8 mouse cellular contexts compared by ENCODE assay signal in genomic region chr6:72380131-72380770, GRCm38 (mm10). TPM values are rescaled to one million over a fixed set of nuclear protein-coding genes. Genes with fewer than 3 reads are reported as not detected.
A peak's percentile ranks its signal among the peaks of the same experiment; 100 is the strongest.
DNase-seq lines count a peak whose midpoint lies in the region; ATAC-seq and TF ChIP-seq lines count a peak whose summit lies in the region.

TSS of gene Vamp5 (minus strand) at chr6:72380468.

- TF ChIP-seq POLR2A in kidney, adult 2 months (IDR thresholded peaks at IDR 0.05; ENCODE audit: low read depth, low read length), result peak; percentile 35

- peak; percentile 79 for DNase-seq in A20 (ENCODE audit: low read depth, low spot score)
- peak; percentile 90 for DNase-seq in T-cell, adult 2 months (ENCODE audit: low spot score)
- DNase-seq in embryonic facial prominence, embryonic 11.5 days (ENCODE audit: low spot score), result peak; percentile 59
- peak; percentile 81 for DNase-seq in heart, adult 8-10 months (ENCODE audit: low spot score)
- DNase-seq in kidney, adult 2 months, result peak; percentile 92
- peak; percentile 72 for DNase-seq in lung, embryonic 14.5 days
- DNase-seq in thymus, postnatal 14 days, result peak; percentile 95

- H3K27ac ChIP-seq in embryonic facial prominence, embryonic 11.5 days (replicated peaks; ENCODE audit: low read depth, low read length), result peak within 1 kb of the TSS; percentile 35; the same call in 1 of the 2 replicates
- peak within 1 kb of the TSS; percentile 82 for H3K27ac ChIP-seq in kidney, adult 2 months (ENCODE audit: insufficient read depth, low read depth, low read length)
- H3K27ac ChIP-seq in lung, embryonic 14.5 days (ENCODE audit: low read depth), result peak within 1 kb of the TSS; percentile 44
- H3K27ac ChIP-seq in neural tube, embryonic 15.5 days (replicated peaks), result peak within 1 kb of the TSS; percentile 58; the same call in 1 of the 2 replicates

- 2% methylated on average over 49 of the region's 49 CpGs for whole genome bisulfite sequencing in embryonic facial prominence, embryonic 11.5 days
- WGBS in kidney, adult 2 months, result under 1% methylated on average over 49 of the region's 49 CpGs
- 1% methylated on average over 49 of the region's 49 CpGs for WGBS in lung, embryonic 14.5 days
- WGBS in neural tube, embryonic 15.5 days, result 2% methylated on average over 47 of the region's 49 CpGs

- H3K36me3 ChIP-seq in embryonic facial prominence, embryonic 11.5 days (replicated peaks; ENCODE audit: control insufficient read depth, insufficient read depth, low read depth, low read length), result no peaks in the 10 kb centered on the region
- H3K36me3 ChIP-seq in kidney, adult 2 months (ENCODE audit: control insufficient read depth, insufficient read depth, low read length), result peaks cover 1% of the 10 kb centered on the region; the same call in 1 of the 2 replicates
- peaks cover 5% of the 10 kb centered on the region; the same call in 1 of the 2 replicates for H3K36me3 ChIP-seq in lung, embryonic 14.5 days (ENCODE audit: insufficient read depth)
- no peaks in the 10 kb centered on the region for H3K36me3 ChIP-seq in neural tube, embryonic 15.5 days

- peak; percentile 45; the same call in 1 of the 2 replicates for ATAC-seq in embryonic facial prominence, embryonic 11.5 days (replicated peaks; ENCODE audit: insufficient number of reproducible peaks, low FRiP score, low TSS enrichment, low read depth)
- ATAC-seq in lung, embryonic 14.5 days (ENCODE audit: insufficient read depth), result peak; percentile 87
- no peak for ATAC-seq in neural tube, embryonic 15.5 days (ENCODE audit: low FRiP score)

- H3K9me3 ChIP-seq in embryonic facial prominence, embryonic 11.5 days (replicated peaks; ENCODE audit: control insufficient read depth, low read length), result no peaks in the 10 kb centered on the region
- H3K9me3 ChIP-seq in lung, embryonic 14.5 days (ENCODE audit: low read depth, low read length), result no peaks in the 10 kb centered on the region
- no peaks in the 10 kb centered on the region for H3K9me3 ChIP-seq in neural tube, embryonic 15.5 days (replicated peaks)

- peak within 1 kb of the TSS; percentile 63 for H3K9ac ChIP-seq in embryonic facial prominence, embryonic 11.5 days (replicated peaks; ENCODE audit: low read length)
- peak within 1 kb of the TSS; percentile 67 for H3K9ac ChIP-seq in lung, embryonic 14.5 days
- H3K9ac ChIP-seq in neural tube, embryonic 15.5 days (replicated peaks), result peak within 1 kb of the TSS; percentile 43

- H3K4me3 ChIP-seq in embryonic facial prominence, embryonic 11.5 days (ENCODE audit: low read depth, low read length), result peak within 1 kb of the TSS; percentile 45
- H3K4me3 ChIP-seq in kidney, adult 2 months (ENCODE audit: insufficient read depth, low read depth, low read length), result peak within 1 kb of the TSS; percentile 73
- peak within 1 kb of the TSS; percentile 55 for H3K4me3 ChIP-seq in lung, embryonic 14.5 days (ENCODE audit: low read depth, low read length)
- peak within 1 kb of the TSS; percentile 41 for H3K4me3 ChIP-seq in neural tube, embryonic 15.5 days (replicated peaks)

- H3K4me1 ChIP-seq in embryonic facial prominence, embryonic 11.5 days (ENCODE audit: control insufficient read depth, insufficient read depth, low read length), result no peaks in the 10 kb centered on the region; the same call in 1 of the 2 replicates
- H3K4me1 ChIP-seq in kidney, adult 2 months (ENCODE audit: control insufficient read depth, insufficient read depth, low read length), result peaks cover 6% of the 10 kb centered on the region; the same call in 1 of the 2 replicates
- H3K4me1 ChIP-seq in lung, embryonic 14.5 days (ENCODE audit: insufficient read depth), result no peaks in the 10 kb centered on the region
- peaks cover 6% of the 10 kb centered on the region; the same call in 1 of the 2 replicates for H3K4me1 ChIP-seq in neural tube, embryonic 15.5 days

- peak within 1 kb of the TSS; percentile 84 for H3K4me2 ChIP-seq in embryonic facial prominence, embryonic 11.5 days (ENCODE audit: low read depth, low read length)
- H3K4me2 ChIP-seq in lung, embryonic 14.5 days, result peak within 1 kb of the TSS; percentile 73
- peak within 1 kb of the TSS; percentile 61 for H3K4me2 ChIP-seq in neural tube, embryonic 15.5 days

- TF ChIP-seq CTCF in kidney, adult 2 months (conservative IDR thresholded peaks at IDR 0.05; ENCODE audit: insufficient read depth, insufficient read length, low read depth, low read length), result peak; percentile 45
- TF ChIP-seq CTCF in lung, embryonic 14.5 days (IDR thresholded peaks at IDR 0.05; ENCODE audit: low read depth), result peak; percentile 26

- peaks cover 5% of the 10 kb centered on the region; the same call in 1 of the 2 replicates for H3K27me3 ChIP-seq in embryonic facial prominence, embryonic 11.5 days (ENCODE audit: control insufficient read depth, insufficient read depth, low read length)
- H3K27me3 ChIP-seq in kidney, adult 2 months (replicated peaks; ENCODE audit: control insufficient read depth, insufficient read depth, low read length), result no peaks in the 10 kb centered on the region
- H3K27me3 ChIP-seq in lung, embryonic 14.5 days (ENCODE audit: insufficient read depth, low read length), result no peaks in the 10 kb centered on the region
- H3K27me3 ChIP-seq in neural tube, embryonic 15.5 days (replicated peaks), result peaks cover 28% of the 10 kb centered on the region

RNA-seq across cellular contexts. Expression of gene Vamp5, which starts in this region (rescaled TPM):
- 13.5 and 15.8 TPM in 2 replicates for polyA plus RNA-seq in embryonic facial prominence, embryonic 11.5 days (2014; fragmentation: Nextera tagmentation; extraction: Ambion mirVana)
- 10 to 100 TPM; 58.0 to 68.1 (median 61.2) TPM for total RNA-seq in heart, adult 8-10 months (2022)
- polyA plus RNA-seq in kidney, adult 2 months (2012; rRNA removed), result 48.7 and 60.1 TPM in 2 replicates
- polyA plus RNA-seq in lung, embryonic 14.5 days (2014; fragmentation: Nextera tagmentation; extraction: Ambion mirVana), result 31.0 and 31.2 TPM in 2 replicates
- 20.4 and 25.7 TPM in 2 replicates for polyA plus RNA-seq in neural tube, embryonic 15.5 days (2015; fragmentation: Nextera tagmentation; extraction: Ambion mirVana)
